Mouse (Mus musculus): Measurements from ENCODE around the gene Hist1h3c.
A peak's percentile ranks its signal among the peaks of the same experiment; 100 is the strongest.
"Not testable (repeated sequence)": the region's sequence is repeated elsewhere in the genome, so short reads cannot be mapped to it uniquely, and the experiment has no call there.

The Hist1h3c gene

DNA sequence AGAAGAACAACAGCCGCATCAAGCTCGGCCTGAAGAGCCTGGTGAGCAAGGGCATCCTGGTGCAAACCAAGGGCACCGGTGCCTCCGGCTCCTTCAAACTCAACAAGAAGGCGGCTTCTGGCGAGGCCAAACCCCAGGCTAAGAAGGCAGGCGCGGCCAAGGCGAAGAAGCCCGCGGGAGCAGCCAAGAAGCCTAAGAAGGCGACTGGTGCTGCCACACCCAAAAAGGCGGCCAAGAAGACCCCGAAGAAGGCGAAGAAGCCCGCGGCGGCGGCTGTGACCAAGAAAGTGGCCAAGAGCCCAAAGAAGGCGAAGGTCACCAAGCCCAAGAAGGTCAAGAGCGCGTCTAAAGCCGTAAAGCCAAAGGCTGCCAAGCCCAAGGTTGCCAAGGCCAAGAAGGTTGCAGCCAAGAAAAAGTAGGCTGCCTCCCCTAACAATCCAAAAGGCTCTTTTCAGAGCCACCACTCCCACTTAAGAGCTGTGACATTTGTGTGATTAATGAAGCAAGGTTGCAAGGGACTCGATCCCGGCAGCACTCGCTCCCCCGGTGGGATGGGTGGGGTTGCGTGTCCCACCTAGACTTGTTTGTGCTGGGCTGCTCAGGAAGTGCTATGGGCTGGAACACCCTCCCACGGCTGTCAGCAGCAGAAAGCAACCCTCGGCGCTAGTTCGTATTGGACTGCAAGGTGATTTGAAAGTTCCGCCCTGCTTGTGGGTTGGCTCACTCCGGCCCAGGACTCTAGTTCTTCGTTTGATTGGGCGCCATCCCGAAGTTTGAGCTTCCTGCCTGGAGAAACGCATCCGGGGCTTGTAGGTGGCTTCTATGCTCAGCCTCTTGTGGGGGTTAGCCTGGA, 6.1 kb downstream of the Hist1h3c start:
- DNase-seq: peak; percentile 98

DNA sequence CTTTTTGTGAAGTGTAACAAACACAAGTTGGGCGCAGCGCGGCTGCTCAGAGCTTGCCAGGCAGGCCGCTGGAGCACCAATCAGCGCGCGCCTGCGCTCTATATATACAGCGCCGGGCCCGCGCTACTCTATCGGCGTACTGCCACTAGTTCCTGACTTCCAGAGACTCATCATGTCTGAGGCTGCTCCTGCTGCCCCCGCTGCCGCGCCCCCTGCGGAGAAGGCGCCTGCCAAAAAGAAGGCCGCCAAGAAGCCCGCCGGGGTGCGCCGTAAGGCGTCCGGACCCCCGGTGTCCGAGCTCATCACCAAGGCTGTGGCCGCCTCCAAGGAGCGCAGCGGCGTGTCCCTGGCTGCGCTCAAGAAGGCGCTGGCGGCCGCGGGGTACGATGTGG, 6.7 kb downstream of the Hist1h3c start, which contains the start of gene Hist1h1c:
TSS of gene Hist1h1c (plus strand) at position 132 of the 392 bp plus-strand sequence.
- peak; percentile 91 for DNase-seq

DNA sequence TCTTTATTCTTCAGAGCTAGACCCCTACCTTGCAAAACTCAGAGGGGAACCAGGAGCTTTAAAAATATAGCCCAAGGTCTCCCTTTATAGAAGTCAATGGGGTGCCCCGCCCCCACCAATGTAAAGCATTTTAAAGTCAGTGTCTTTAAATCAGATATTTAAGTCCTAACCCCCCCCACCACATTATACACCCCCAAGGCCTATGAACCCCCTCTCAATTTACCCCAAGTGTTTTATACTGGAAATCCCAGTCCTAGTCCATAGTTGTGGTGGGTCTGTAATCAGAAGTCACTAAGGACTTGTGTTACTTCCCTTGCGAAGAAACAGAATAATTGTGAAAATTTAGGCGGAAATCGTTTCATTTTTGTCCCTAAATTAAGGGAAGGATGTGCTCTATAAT, 7.4 kb downstream of the Hist1h3c start:
- no peak for DNase-seq

DNA sequence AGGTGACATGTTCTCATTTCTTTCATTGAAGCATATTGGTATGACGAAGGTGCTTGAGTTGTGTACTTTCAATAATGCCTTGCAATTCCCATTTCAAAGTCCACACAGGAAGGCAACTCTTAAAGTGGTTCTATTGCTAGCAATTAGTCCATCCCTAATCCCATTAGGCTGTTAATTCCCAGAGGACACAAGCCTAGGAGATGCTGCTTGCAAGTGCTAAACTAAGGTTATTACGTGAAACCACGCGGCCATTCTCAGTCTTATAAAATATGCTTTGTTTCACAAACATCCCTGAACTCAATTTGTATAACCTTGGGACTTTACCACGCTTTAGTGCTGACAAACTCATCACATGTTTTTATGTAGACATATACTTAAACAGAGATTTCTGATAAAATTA, 8.3 kb downstream of the Hist1h3c start:
- no peak for DNase-seq

DNA sequence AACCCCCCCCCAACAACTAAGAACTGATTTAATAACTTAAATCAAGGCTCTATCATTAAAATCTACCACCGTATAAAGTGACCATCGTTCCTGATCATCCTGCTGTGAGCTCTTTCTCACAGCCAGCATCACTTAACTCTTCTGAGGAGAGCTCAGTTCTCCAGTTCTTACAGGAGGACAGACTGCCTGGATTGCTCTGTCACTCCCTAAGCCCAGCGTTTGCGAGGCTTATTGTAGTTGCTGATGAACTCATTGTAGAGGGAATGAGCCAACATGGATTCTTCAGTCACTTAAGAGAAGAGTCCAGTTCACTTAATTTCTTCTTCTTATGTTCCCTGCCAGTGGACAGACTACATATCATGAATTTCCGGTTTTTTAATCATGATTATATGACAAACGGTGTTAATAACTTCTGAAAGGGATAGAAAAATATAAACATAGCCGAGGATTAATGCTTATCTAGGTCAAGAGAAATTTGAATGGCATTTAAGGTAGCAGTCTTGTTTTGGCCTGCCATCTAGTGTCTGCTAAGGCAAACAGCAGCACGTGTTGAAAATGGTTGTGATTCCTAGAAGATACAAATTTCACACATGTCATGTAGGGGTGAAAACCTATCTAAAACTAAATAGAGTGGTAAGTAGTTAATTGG, 13.1 kb downstream of the Hist1h3c start:
- DNase-seq: no peak

DNA sequence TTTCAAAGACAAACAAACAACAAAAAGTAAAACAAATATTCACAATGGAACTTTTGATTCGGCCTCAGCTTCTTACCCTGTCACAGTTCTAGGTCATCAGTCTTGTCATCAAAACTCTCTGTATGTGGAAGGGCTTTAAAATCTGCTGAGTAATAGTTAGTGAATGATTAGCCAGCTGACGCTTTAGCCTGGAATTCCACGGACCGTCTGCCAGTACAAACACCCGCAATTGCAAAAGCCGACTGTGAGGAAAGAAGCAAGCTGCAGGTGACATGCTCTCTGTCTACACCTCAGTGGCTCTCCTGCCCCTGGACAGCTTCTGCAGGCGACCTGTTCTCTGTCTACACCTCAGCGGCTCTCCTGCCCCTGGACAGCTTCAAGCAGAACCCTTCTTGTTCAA, 14.9 kb downstream of the Hist1h3c start:
- peak; percentile 81 for DNase-seq

DNA sequence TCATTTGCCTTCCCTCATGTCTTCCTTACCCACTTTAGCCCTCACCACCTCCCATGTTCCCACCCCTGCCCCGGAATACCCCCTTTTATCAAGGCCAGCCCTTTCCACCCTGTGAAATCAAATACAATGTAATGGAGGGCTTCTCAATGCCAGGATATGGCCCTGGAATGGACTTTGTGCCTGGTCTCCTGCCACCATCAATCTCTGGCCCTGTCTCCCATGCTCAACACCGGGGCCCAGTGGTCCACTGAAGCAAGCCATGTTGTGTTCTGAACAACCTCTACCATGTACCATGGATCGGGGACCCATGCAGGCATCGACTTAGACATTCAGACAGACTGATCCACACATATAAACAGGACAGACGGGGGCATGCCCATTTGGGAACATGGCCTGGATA, 15.7 kb downstream of the Hist1h3c start:
- DNase-seq: no peak

DNA sequence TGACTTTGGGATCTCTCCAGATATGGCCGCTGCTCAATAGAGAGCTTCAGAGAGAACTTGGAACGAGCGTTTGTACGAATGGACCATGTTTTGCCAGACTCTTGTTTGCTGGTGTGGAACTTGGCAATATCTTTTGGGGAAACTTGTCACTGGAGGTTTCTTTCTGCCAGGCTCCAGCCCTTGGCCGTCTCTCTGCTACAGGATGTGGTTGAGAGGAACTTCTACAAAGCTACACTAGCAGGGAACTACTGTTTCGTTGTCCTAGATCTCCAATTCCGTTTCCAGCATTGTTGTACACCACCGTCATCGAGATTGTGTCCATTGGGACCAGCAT, 16.2 kb downstream of the Hist1h3c start:
- DNase-seq: no peak

DNA sequence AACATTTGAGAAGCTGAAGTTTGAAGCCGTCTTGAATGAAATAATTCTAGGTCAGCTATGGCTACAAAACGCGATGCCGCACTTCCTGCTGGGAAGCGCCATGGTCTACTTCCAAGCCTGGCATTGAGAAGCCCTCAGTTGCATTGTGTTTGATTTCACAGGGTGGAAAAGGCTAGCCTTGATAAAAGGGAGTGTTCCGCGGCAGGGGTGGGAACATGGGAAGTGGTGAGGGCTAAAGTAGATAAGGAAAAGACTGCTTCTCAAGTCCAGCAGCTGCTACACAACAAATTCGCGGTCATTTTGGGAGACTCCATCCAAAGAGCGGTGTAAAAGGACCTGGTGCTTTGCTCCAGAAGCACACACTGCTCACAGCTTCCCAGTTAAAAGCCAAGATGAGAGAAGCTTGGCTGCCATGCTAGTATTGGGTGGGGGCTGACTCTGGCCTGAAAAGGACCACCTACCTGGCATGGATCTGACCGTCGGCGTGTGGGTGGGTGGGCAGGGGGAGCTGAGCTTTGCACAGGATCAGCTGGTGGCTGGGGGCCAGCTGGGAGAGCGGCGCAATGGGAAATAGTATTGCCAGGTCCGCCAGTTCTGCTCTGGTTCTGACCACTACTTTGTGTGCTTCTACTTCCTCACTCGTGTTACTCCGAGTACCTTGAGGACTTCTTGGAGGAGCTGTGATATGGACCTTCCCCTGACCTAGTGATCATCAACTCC, 16.8 kb downstream of the Hist1h3c start:
- no peak for DNase-seq

DNA sequence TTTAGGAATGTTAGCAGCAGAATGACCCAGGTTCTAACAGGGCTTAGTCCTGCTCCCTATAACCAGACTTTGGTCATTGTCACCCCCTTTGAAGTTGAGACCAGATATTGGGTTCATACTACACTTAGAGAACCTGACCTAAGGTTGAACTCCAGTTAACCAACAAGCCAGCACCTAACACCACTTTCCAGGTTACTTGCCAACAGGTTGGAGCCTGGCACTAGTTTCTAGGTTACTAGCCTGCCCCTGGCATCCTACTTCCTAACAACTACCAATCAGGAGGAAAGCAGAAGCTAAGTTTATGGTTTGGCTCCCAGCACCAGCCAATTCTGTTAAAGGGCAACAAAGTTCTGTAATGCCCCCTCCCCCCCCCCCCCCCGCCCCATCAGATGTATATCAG, 20.2 kb downstream of the Hist1h3c start:
- no peak for DNase-seq

DNA sequence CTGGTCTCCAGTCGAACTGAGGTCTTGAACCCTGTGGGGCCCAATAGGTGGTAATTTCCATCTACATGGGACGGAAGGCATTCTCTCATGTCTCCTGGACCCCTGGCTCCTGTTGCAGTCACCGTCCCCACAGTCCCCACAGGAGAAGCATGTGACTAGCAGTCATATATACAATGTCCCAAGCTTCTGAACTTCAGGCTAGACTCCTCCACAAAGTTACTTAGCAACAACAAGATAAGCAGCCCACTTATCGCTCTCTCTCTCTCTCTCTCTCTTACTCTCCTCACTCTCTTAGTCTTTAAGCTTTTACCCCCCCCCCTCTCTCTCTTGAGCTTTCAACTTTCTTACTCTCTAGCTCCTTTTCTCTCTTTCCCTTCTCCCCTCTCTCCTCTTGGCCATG, 21.2 kb downstream of the Hist1h3c start:
- no peak for DNase-seq

DNA sequence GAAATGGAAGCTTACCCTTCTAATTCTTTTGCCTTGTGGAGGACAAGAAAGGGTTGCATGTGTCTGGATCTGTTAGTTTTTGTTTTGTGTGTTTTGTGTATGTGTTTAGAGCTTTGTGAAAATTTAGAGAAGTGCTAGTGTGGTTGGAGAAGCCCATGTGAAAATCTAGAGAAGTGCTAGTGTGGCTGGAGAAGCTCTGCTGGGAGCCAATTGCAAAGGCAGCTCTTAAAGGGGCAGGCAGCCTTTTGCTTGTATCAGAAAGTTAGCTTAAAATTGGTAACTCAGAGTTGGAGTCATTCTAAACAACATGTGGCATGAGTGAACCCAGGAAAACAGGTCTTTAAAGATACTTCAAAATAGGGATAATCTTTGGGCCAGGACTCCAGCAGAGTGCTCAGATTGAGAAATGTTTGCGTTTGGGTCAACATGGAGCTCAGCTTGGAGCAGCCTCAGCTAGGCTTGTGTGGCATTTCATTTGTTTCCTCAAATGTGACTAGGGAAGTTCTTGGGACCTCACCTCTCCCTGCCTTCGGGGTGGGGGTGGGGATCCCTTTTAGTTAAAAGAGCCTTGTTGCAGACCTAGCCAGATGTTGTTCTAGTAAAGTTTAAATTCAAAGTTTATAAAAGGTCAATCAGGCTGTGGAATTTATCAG, 27.7 kb downstream of the Hist1h3c start:
- DNase-seq: not testable (repeated sequence)

DNA sequence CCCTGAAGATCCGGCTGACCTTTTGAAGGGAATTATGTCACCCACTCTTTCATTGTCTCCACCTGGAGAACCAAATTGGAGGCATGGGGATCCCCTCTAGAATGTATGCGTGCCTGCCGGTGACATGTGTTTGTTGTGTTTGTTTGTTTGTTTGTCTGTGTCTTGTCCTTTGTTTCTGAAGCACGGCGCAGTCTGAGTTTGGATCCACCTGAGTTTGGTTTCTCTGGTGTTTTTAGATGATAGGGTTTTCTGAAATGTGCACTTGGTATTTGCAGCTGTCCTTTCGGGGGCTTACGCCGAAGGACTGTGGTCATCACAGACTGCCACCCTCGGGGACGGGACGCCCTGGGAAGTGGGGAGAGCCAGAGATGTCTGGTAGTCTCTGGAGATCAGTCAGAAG, 28.2 kb downstream of the Hist1h3c start:
- DNase-seq: no peak

DNA sequence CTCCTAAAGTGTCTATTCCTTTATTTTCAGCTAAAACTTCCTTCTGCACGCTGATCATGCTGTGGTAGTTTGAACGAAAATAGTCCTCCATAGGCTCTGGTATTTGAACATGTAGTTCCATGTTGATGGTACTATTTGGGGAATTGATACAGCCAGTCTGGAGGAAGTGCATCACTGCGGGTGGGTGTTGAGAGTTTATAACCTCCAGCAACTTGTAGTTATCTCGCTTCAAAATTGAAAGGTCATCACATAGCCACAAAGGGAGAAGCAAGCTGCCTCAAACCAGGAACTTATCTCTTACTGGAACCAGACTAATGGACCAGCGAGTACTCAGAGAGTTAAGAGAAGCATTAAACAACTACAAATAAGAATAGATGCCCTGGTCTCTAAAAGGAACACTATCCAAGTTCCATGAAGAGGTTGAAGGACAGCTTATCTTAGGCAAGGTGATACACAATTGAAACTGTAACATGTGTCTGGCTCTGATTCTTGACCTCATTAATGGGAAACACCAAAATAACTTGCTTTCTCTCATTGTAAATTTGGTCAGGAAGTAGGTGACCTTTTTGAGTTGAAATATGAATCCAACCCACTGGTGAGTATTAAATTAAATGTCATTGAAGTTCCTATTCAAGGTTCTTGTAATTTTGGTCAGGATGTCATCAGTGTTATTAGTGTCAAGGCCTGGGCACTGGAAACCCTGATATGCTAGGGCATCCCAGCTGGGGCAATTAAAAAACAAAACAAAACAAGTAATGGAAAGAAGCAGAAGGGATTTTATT, 28.9 kb downstream of the Hist1h3c start:
- DNase-seq: no peak

DNA sequence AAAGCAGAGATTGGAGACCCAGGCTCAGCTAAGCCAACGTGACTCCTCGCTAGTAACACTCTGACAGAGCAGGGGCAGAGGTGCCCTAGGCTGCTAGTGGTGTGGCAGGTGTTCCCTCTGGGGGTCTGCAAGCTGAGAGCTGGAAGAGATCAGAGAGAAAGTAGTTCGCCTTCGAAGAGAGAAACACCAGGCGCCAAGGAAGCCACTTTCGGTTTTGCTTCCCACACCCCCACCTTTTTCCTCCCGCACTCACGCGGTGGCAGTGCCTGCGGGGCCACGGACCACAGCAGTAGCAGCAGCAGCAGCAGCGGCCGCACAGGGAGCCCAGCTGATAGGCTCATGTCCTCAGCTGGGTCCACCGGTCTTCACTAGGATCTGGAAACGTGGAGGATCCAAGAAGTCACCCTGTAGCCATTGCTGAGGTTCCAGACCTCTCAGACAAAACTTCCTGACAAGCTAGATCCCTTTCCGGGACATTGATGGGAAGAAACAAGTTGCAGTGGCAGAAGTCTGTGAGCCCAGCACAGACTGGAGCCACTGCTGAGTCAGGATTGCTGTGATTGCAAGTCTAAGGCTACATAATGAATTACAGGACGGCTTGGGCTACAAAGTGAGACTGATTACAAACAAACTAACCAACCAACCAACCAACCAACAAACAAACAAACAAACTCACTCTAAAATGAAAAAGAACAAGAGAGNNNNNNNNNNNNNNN, 34.9 kb downstream of the Hist1h3c start, which contains the start of gene Hfe:
TSS of gene Hfe (minus strand) at position 481 of the 716 bp plus-strand sequence.
- DNase-seq: peak; percentile 42

DNA sequence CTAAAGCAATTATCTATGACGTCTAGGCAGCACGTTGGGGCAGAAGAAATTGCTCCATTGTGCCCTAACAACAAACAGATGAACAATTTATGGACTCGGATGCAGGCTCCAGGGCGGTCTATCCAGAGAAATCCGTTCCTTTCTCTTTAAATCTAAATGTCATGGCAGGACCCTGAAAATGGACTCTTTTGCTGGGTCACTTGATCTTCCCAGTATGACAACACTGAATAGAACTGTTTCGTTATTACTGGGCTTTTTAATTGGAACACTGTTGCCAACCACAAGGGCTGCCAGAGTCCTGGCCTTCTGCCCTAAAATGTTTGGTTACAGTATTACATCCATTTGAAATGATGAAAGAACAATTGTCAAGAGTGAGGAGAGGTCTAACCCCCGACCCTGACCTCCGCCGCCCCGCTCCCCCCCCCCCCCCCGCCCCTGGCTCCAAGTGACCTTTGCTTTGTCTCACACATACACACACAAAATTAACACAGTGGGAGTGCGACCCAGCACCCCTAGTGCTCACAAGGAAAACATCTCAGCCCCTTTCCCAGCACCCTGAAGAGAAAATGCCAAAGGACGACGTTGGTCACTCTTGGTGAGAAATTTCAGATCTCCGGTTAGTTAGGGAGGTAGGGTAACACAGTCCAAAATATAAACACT, 35.6 kb downstream of the Hist1h3c start:
- DNase-seq: no peak

DNA sequence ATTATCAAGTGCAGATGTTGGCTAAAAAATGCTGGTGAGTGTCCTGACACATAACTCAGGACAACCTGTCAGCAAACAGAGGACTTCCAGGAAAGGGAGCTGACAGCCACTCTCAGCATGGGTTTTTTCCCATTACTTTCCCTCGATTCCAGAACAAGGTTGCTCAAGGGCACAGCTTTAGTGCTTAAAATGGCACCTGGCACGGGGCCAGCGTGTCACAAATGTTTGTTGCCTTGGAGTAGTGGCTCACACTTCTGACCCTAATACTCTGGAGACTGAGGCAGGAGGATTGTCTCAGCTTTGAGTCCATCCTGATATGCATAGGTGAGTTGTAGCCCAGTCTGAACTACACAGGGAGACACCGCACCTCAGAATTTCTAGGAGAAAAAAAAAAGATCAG, 36.7 kb downstream of the Hist1h3c start:
- no peak for DNase-seq

DNA sequence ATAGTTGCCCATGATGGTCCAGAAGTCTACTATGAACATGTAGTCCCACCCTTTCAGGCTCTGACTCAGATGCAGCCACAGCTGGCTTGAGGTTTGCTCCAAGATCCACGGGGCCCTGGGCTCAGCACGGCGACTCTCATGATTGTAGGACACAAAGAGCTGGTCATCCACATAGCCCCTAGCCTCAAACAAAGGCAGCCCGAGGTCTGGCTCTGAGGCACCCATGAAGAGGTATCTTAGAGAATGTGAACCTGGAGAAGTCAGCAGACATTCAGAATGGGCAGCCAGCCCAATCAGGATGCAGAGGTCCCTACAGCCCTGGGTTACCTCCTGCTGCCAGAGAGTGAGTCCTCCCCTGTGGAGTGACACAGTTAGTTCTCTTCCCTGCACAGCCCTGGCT, 37.4 kb downstream of the Hist1h3c start:
- no peak for DNase-seq

DNA sequence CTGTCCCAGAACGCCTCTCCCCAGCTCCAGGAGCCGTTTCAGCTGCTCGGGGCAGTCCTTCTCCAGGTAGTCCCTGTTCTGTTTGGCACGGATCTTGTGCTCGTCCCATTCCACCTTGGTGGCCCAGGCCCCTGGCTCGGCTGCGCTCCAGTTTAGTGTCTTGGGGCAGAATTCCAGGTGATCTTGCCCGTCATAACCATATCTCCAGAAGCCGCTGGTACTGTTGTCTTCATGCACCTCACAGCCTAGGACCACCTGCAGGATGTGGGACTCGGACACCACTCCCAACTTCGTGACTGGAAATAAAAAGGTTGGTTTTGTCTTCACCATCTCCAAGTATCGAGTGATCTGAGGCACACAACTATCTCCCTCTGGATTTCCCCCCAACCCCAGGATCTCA, 38.6 kb downstream of the Hist1h3c start:
- DNase-seq: no peak

DNA sequence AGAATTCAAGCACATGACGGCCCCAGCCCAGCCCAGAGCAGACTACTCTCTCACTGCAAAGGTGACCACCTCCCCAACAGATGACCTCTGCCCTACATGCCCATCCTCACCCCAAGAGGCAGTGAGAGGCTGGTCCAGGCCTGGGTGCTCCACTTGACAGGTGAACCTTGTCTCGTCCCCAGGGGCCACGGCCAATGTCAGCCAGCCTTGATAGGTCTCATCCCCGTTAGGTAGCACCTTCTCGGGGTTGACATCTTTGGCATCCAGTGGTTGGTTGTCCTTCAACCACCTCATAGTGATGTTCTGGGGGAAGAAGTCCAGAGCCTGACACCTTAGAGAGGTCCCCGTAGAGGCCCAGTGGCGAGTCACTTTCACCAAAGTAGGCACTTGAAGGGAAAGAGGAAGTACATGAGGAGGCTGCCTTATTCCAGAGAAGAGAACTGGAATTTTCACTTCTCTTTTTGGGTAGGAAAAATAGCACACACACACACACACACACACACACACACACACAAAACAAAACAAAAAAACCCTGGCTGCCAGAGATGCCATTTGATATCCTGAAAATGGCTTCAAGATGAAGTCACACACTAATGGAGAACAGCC, 39.5 kb downstream of the Hist1h3c start:
- no peak for DNase-seq

DNA sequence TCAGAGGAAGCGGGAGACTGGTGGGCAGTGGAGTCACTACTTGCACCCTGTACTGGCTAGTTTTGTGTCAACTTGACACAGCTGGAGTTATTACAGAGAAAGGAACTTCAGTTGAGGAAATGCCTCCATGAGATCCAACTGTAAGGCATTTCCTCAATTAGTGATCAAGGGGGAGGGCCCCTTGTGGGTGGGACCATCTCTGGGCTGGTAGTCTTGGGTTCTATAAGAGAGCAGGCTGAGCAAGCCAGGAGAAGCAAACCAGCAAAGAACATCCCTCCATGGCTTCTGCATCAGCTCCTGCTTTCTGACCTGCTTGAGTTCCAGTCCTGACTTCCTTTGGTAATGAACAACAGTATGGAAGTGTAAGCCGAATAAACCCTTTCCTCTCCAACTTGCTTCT, 42.6 kb downstream of the Hist1h3c start:
- DNase-seq: not testable (repeated sequence)

Measured in kidney, adult 11 months (tissue).